Mouse (Mus musculus): Measurements from ENCODE around the gene Vps37b. TPM values are rescaled to one million over a fixed set of nuclear protein-coding genes. Genes with fewer than 3 reads are reported as not detected.
A peak's percentile ranks its signal among the peaks of the same experiment; 100 is the strongest.

Gene Vps37b
- polyA plus RNA-seq, 1 experiment from 2014 or later = 31.3 TPM

DNA sequence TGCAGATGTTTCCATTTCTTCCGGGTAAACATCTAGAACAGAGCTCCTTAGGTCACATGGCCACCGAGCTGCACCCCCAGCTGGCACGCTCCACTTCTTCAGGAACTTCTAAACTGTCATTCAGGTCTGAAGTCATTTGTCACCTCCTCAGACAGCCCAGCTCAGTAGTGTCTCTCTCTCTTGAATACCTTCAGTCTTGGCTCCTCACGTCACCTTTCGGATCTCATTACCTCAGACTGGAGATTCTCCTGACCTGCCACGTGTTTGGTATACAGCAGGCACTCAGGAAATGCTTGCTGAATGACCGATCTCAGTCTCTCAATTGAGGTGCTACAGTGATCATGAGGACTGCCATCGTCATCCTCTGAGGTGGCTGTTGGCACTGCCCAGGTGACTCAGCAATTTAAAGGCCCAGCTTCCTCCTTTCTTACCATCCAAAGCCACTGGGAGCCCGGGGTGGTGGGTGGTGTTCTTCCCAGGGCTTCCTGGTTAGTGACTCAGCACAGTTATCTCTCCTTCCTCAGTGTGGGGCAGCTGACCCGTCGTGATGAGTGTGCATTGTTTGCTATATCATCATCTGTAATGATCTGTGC is 19.9 kb upstream of the Vps37b start:
- no peaks in the 10 kb centered on the region for H3K36me3 ChIP-seq (replicated peaks; ENCODE audit: control insufficient read depth, insufficient read depth, low read depth, low read length)
- H3K27ac ChIP-seq (replicated peaks; ENCODE audit: low read depth, low read length) = no peak overlapping the region
- H3K9ac ChIP-seq (replicated peaks; ENCODE audit: low read length) = no peak overlapping the region
- no peak overlapping the region for H3K4me3 ChIP-seq (ENCODE audit: low read depth, low read length)
- no peak overlapping the region for H3K4me2 ChIP-seq (ENCODE audit: low read depth, low read length)
- H3K9me3 ChIP-seq (replicated peaks; ENCODE audit: control insufficient read depth, low read length) = no peaks in the 10 kb centered on the region
- no peaks in the 10 kb centered on the region for H3K27me3 ChIP-seq (ENCODE audit: control insufficient read depth, insufficient read depth, low read length)
- peaks cover 5% of the 10 kb centered on the region for H3K4me1 ChIP-seq (ENCODE audit: control insufficient read depth, insufficient read depth, low read length)
- 81% methylated on average over 11 of the region's 11 CpGs for WGBS
- no peak for ATAC-seq (replicated peaks; ENCODE audit: insufficient number of reproducible peaks, low FRiP score, low TSS enrichment, low read depth)
- no peak for DNase-seq (ENCODE audit: low spot score)

DNA sequence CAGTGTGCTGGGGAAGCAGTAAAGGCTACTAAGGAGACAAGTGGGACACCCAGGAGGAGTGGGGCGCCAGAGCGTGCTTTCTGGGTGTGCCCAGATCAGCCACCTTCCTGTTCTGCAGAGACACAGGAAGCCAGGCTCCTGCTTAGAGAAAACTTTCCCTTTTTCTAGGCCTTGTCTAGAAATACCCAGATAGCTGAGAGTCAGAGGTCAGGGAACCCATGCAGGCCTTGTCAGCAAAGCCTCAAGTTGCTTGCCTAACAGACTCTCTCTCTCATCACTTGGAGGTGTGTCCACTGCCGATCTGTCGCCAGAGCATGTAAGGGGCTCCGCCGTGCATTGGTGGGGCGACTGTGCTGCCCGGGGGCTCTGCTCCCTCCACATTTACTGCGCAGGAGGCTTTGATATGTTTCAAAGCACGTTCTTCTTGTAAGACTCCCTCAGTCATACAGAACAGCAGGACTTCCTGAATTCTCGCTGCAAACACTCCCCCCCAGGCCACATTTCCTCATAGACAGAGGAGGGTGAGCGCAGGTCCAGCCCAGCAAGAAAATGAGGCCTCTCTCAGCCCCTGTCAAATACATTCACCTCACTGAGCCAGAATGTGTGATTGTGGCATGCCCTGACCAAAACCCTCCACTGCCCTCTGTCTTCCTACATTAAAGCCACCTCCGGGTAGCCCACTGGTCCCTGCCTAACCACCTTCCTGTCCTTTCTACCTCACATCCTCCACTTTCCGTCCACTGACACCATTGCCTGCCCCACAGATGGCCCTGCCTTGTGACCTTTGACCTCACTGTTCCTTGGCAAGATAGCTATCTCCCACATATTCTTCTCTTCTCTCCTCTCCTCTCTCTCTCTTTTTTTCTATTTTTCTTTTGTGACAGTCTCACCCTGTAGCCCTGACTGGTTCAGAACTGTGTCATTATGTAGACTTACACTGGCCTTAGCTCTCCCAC is 18.3 kb upstream of the Vps37b start:
- peak; percentile 21 for DNase-seq (ENCODE audit: low spot score)
- H3K4me3 ChIP-seq (ENCODE audit: low read depth, low read length) = no peak overlapping the region
- WGBS = 34% methylated on average over 14 of the region's 14 CpGs
- H3K4me2 ChIP-seq (ENCODE audit: low read depth, low read length) = no peak overlapping the region
- no peaks in the 10 kb centered on the region for H3K36me3 ChIP-seq (replicated peaks; ENCODE audit: control insufficient read depth, insufficient read depth, low read depth, low read length)
- no peaks in the 10 kb centered on the region for H3K27me3 ChIP-seq (ENCODE audit: control insufficient read depth, insufficient read depth, low read length)
- H3K9ac ChIP-seq (replicated peaks; ENCODE audit: low read length) = peak overlapping the region; percentile 39; the same call in 1 of the 2 replicates
- peaks cover 5% of the 10 kb centered on the region for H3K4me1 ChIP-seq (ENCODE audit: control insufficient read depth, insufficient read depth, low read length)
- H3K9me3 ChIP-seq (replicated peaks; ENCODE audit: control insufficient read depth, low read length) = no peaks in the 10 kb centered on the region
- peak overlapping the region; percentile 53 for H3K27ac ChIP-seq (replicated peaks; ENCODE audit: low read depth, low read length)
- ATAC-seq (replicated peaks; ENCODE audit: insufficient number of reproducible peaks, low FRiP score, low TSS enrichment, low read depth) = no peak

DNA sequence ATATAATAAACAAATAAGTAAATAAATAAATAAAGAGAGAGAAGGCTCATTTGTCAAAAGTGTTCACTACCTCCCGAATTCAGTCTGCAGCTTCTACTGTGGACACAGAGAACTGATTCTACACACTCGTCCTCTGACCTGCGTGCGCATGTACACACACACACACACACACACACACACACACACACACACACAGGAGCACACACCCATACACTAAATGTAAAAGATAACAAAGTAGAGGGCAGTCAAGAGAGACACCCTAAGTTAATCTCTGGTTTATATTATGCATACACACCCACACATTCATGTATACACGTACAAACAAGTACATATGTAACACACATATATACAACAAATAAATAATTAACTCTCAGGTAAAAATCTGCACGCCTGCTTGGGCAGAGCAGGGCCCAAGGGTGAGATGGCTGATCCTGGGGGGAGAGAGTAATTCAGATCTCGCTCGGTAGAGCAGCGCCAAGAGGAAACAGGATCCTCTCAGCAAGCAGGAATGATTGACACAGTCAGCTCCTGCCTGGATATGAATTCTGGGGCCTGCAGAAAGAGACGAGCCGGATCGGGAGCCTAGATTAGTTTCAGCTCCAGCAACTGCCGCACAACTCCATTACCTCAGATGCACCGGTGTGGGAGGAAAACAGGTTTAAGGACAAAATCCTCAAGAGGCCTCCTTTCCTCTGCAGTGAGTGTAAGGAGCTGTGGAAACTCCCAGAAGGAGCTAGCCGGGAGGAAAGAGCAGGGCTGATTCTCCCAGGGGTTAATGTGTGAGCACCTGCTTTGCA is 17.4 kb upstream of the Vps37b start:
- DNase-seq (ENCODE audit: low spot score) (peak; percentile 9), ATAC-seq (replicated peaks; ENCODE audit: insufficient number of reproducible peaks, low FRiP score, low TSS enrichment, low read depth) (no peak)
- 50% methylated on average over 15 of the region's 15 CpGs for WGBS
- Histone ChIP-seq H3K4me1 (ENCODE audit: control insufficient read depth, insufficient read depth, low read length) (peaks cover 5% of the 10 kb centered on the region), H3K9ac (replicated peaks; ENCODE audit: low read length) (peak overlapping the region; percentile 39; the same call in 1 of the 2 replicates), H3K4me3 (ENCODE audit: low read depth, low read length) (no peak overlapping the region), H3K36me3 (replicated peaks; ENCODE audit: control insufficient read depth, insufficient read depth, low read depth, low read length) (no peaks in the 10 kb centered on the region), H3K9me3 (replicated peaks; ENCODE audit: control insufficient read depth, low read length) (no peaks in the 10 kb centered on the region), H3K27me3 (ENCODE audit: control insufficient read depth, insufficient read depth, low read length) (no peaks in the 10 kb centered on the region), H3K4me2 (ENCODE audit: low read depth, low read length) (no peak overlapping the region), H3K27ac (replicated peaks; ENCODE audit: low read depth, low read length) (peak overlapping the region; percentile 53)

DNA sequence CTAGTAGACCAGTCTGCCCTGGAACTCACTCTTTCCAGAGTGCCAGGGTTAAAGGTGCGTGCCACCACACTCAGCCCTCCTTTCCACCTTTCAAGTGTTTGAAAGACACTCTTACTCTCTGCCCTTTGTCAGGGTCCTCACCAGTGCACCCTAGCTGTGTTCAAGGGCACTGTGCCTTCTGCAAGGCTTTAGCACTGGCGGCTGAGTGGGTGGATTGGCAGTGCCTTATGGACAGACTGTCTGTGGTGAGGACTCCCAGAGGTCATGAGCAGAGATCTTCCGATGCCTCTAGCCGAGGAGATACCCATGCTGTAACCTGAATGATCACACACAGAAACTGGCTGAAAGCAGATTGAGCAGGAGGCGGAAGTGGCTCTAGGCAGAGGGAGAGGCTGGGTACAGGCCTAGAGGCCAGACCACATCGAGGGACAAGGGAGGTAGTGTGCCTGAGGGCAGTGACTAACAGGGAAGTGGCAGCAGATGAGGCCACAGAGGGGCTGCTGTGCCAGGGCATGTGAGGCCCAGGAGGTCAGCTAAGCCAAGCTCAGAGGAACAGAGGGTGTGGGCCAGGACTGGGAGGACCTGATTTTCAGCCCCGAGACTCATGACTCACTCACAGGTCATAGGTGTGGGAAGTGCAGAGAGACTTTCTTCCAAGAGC is 14.8 kb upstream of the Vps37b start:
- Histone ChIP-seq H3K4me3 (ENCODE audit: low read depth, low read length) (no peak overlapping the region), H3K9ac (replicated peaks; ENCODE audit: low read length) (0 out of 2 replicates have a peak overlapping the region, but pooled peaks have one; percentile 9), H3K4me2 (ENCODE audit: low read depth, low read length) (no peak overlapping the region), H3K27ac (replicated peaks; ENCODE audit: low read depth, low read length) (no peak overlapping the region), H3K36me3 (replicated peaks; ENCODE audit: control insufficient read depth, insufficient read depth, low read depth, low read length) (no peaks in the 10 kb centered on the region), H3K4me1 (ENCODE audit: control insufficient read depth, insufficient read depth, low read length) (peaks cover 5% of the 10 kb centered on the region), H3K27me3 (ENCODE audit: control insufficient read depth, insufficient read depth, low read length) (no peaks in the 10 kb centered on the region), H3K9me3 (replicated peaks; ENCODE audit: control insufficient read depth, low read length) (no peaks in the 10 kb centered on the region)
- ATAC-seq (replicated peaks; ENCODE audit: insufficient number of reproducible peaks, low FRiP score, low TSS enrichment, low read depth) (no peak), DNase-seq (ENCODE audit: low spot score) (no peak)
- WGBS = 69% methylated on average over 7 of the region's 7 CpGs

DNA sequence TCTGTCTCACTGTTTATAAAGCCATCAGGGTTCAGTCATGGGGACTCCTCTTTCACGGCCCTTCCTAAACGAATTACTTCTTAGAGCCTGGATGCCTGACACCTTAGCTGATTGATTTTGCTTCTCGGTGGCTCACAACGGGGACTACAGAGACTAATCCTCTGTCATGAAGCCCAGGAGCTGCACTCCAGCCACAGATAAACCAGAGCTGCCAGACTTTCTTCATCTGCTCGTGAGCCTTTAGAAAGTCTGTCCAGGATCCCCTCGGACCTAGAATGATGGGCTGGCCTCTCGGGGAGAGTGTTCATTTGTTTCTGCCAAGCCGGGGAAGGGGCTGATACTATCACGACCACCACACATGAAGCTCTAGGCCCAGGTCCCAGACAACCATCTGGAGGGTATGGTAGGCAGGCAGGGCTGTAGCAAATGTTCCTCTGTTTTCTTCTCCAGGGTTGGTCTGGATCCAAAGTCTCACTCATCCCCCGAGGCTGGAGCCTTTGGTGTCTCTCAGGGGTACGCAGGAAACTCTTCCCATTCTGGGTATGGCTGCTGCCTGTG is 13.5 kb upstream of the Vps37b start:
- Histone ChIP-seq H3K27ac (replicated peaks; ENCODE audit: low read depth, low read length) (no peak overlapping the region), H3K9me3 (replicated peaks; ENCODE audit: control insufficient read depth, low read length) (no peaks in the 10 kb centered on the region)

DNA sequence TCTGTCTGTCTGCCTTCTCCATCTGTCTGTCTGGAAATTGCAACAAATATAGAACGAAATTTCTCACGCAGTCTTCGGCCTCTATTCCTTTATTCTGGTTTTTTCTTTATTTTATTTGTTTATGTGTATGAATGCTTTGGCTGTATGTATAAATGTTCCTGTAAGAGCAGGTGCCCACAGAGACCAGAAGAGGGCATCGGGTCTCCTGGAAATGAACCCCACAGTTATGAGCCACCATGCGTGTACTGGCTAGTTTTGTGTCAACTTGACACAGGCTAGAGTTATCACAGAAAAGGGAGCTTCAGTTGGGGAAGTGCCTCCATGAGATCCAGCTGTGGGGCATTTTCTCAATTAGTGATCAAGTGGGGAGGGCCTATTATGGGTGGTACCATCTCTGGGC is 11.9 kb upstream of the Vps37b start:
- 80% methylated on average over 5 of the region's 5 CpGs for WGBS
- no peaks in the 10 kb centered on the region for H3K9me3 ChIP-seq (replicated peaks; ENCODE audit: control insufficient read depth, low read length)
- H3K4me1 ChIP-seq (ENCODE audit: control insufficient read depth, insufficient read depth, low read length) = no peaks in the 10 kb centered on the region
- no peak overlapping the region for H3K4me3 ChIP-seq (ENCODE audit: low read depth, low read length)
- ATAC-seq (replicated peaks; ENCODE audit: insufficient number of reproducible peaks, low FRiP score, low TSS enrichment, low read depth) (no peak), DNase-seq (ENCODE audit: low spot score) (no peak)
- peak overlapping the region; percentile 35; the same call in 1 of the 2 replicates for H3K27ac ChIP-seq (replicated peaks; ENCODE audit: low read depth, low read length)
- H3K4me2 ChIP-seq (ENCODE audit: low read depth, low read length) = no peak overlapping the region
- no peaks in the 10 kb centered on the region for H3K27me3 ChIP-seq (ENCODE audit: control insufficient read depth, insufficient read depth, low read length)
- no peaks in the 10 kb centered on the region for H3K36me3 ChIP-seq (replicated peaks; ENCODE audit: control insufficient read depth, insufficient read depth, low read depth, low read length)
- H3K9ac ChIP-seq (replicated peaks; ENCODE audit: low read length) = no peak overlapping the region

More for the DNA sequence above, 13.5 kb upstream of the Vps37b start:
- no peak overlapping the region for H3K9ac ChIP-seq (replicated peaks; ENCODE audit: low read length)
- WGBS = 51% methylated on average over 11 of the region's 11 CpGs
- no peak overlapping the region for H3K4me3 ChIP-seq (ENCODE audit: low read depth, low read length)
- no peak overlapping the region for H3K4me2 ChIP-seq (ENCODE audit: low read depth, low read length)
- H3K27me3 ChIP-seq (ENCODE audit: control insufficient read depth, insufficient read depth, low read length) = no peaks in the 10 kb centered on the region
- H3K36me3 ChIP-seq (replicated peaks; ENCODE audit: control insufficient read depth, insufficient read depth, low read depth, low read length) = no peaks in the 10 kb centered on the region
- H3K4me1 ChIP-seq (ENCODE audit: control insufficient read depth, insufficient read depth, low read length) = peaks cover 5% of the 10 kb centered on the region
- DNase-seq (ENCODE audit: low spot score) (no peak), ATAC-seq (replicated peaks; ENCODE audit: insufficient number of reproducible peaks, low FRiP score, low TSS enrichment, low read depth) (no peak)

DNA sequence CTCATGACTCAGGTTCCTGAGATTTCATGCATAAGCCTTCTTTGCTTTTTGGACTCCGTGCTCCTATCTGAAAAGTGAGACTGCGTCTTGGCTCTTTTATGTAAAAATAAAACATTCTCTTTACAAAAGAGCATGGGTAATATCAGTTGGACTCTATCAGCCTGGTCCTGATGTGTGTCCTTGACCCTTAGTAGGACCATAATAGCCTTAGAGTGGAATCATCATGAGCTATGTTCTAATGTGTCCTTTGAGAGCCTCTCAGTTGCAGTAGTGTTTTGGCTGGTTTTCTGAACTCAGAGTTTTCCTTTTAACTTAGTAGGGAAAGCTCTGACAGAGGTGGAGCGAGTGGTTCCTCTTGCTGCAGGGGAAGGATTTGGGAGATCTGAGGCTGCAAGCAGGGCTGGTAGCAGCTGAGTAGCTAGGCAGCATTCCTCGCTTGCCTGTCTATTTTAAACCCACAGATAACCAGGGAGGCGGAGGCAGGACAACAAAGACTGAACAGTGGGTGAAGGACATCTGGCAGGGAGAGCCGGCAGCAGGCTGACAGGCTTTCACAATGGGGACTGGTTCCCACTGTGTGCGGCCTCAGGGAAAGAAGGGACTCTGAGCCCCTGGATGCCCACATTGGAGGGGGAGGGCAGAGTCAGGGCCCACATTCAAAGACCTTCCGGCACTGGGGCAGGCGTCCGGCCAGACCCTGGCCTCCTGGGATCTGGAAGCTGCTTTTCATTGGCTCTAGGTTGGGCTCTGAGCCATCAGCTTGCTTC is 11.3 kb upstream of the Vps37b start:
- WGBS = 28% methylated on average over 10 of the region's 10 CpGs
- Histone ChIP-seq H3K36me3 (replicated peaks; ENCODE audit: control insufficient read depth, insufficient read depth, low read depth, low read length) (no peaks in the 10 kb centered on the region), H3K27ac (replicated peaks; ENCODE audit: low read depth, low read length) (peak overlapping the region; percentile 35; the same call in 1 of the 2 replicates), H3K4me3 (ENCODE audit: low read depth, low read length) (no peak overlapping the region), H3K9ac (replicated peaks; ENCODE audit: low read length) (no peak overlapping the region; the same call in 1 of the 2 replicates), H3K4me1 (ENCODE audit: control insufficient read depth, insufficient read depth, low read length) (no peaks in the 10 kb centered on the region), H3K27me3 (ENCODE audit: control insufficient read depth, insufficient read depth, low read length) (no peaks in the 10 kb centered on the region), H3K4me2 (ENCODE audit: low read depth, low read length) (no peak overlapping the region), H3K9me3 (replicated peaks; ENCODE audit: control insufficient read depth, low read length) (no peaks in the 10 kb centered on the region)
- DNase-seq (ENCODE audit: low spot score) (peak; percentile 54), ATAC-seq (replicated peaks; ENCODE audit: insufficient number of reproducible peaks, low FRiP score, low TSS enrichment, low read depth) (peak; percentile 75; the same call in 1 of the 2 replicates)
